Mouse (Mus musculus): ENCODE results near the gene Psmd9.

GRCm38 (mm10) chr5:123277704-123278103 is 108.5 kb downstream of the Psmd9 start:
- TF ChIP-seq GATA1 (IDR thresholded peaks at IDR 0.05; ENCODE audit: borderline replicate concordance, low read length) (no peak), FLI1 (IDR thresholded peaks at IDR 0.05; ENCODE audit: low read length) (no peak)
